Mouse (Mus musculus) neutrophil, adult 59 days (primary cell): ENCODE data around the gene Mapk3. TPM values are rescaled to one million over a fixed set of nuclear protein-coding genes. Genes with fewer than 3 reads are reported as not detected.

Experiments used
- total RNA-seq, 2 experiments: library from RNA; stranded (reverse); gene quantifications; 1 replicate in 1 of 2; 2 replicates in 1 of 2; pipeline ENCODE4 v1.2.4; 2023

Gene Mapk3
- 100 to 1,000 TPM; 256 to 270 TPM for total RNA-seq

DNA sequence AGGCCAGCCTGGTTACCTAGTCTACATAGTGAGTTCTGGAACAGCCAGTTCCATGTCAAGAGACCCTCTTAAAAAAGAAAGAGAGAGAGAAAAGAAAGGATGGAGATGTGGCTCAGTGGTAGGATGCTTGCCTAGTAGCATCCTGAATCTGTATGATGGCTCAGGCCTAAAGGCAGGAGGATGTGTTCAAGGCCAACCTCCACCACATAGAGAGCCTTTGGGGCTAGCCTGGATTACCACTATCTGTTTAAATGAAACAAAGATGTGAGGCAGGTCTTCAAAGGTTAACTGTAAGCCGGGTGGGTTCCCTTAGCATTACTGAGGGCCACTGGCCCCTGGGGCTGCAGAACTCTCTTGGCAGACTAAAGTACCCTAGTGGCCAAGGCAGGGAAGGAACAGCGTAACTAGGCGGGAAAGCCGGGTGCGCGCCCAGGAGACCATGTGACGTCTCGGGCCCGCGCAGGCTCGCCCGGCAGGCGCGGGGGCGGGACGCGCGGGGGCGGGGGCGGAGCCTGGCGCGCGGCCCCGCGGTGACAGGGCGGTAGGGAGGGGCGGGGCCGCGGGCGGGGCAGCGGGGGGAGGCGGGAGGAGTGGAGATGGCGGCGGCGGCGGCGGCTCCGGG is at the start of gene Mapk3:
TSS of gene Mapk3 (plus strand) at position 552 of the 622 bp plus-strand sequence.

DNA sequence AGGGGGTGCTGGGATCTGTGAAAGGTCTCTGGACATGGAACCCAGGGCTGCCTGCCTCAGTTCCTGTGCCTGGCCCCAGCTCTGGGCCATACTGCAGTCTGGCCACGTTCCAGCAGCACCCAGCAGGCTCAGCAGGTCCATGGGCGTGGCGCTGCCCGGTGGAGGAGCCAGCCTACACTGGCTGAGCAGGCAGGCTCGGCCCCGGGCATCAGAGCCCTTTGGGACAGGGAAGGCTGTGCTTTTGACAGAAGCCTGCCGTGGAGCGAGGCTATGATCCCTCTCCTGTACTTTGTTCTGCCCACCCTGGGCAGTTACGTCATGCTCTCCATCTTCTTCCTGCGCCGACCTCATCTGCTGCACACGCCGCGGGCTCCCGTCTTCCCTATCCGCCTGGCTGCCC is 6.8 kb downstream of the Mapk3 start, which contains the start of gene Gdpd3:
TSS of gene Gdpd3 (plus strand) at position 134 of the 400 bp plus-strand sequence.

DNA sequence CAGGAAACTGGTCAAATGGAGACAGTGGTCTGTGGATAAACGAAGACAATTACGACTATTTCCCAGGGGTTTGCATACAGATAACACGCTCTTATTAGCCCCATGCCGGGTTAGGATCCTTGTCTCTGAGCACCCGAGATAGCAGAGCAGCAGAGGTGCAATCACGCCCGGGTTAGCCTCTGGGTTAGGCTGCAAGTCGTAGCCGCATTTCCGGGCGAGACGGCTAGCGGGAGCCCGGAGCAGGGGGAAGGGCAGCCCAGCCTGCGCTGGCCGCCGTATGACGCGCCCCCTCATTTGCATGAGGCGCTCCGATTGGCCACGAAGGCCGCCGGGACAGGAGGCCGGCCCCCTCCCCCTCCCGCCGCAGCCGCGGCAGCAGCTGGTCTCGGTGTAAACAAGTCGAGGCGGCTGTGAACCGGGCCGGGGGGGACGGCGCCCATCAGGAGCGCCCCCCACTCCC is 17.2 kb downstream of the Mapk3 start, which contains the start of gene Ypel3:
TSS of gene Ypel3 (plus strand) at position 358 of the 460 bp plus-strand sequence.

DNA sequence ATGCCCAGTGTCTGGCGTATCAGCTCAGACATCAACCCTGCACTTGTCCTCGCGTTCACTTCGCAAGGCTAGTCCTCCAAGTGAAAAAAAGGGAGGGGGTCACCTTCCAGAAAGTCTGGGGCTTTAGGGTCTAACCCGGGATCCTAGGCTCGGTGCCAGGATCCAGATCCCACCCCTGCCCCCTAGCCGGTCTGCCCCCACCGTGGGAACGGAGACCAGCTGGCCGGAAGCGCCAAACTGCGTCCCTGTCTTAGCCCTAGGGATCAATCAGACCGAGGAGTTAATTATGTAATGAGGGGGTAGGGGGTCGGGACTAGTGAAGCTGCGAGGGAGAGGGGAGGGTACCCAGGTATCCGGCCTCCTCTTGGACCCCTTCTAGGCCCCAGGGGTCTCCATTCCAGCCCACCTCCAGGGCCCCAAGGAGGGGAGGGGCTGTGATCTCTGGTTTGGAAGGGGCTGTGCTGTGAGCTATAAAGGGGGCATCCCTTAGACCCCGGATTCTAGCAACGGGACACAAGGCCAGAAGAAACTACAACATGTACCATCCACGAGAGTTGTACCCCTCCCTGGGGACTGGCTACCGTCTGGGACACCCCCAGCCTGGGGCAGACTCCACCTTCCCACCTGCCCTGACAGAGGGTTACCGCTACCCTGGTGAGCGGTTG is 21.7 kb downstream of the Mapk3 start, which contains the start of gene Tbx6:
TSS of gene Tbx6 (plus strand) at position 513 of the 665 bp plus-strand sequence.

DNA sequence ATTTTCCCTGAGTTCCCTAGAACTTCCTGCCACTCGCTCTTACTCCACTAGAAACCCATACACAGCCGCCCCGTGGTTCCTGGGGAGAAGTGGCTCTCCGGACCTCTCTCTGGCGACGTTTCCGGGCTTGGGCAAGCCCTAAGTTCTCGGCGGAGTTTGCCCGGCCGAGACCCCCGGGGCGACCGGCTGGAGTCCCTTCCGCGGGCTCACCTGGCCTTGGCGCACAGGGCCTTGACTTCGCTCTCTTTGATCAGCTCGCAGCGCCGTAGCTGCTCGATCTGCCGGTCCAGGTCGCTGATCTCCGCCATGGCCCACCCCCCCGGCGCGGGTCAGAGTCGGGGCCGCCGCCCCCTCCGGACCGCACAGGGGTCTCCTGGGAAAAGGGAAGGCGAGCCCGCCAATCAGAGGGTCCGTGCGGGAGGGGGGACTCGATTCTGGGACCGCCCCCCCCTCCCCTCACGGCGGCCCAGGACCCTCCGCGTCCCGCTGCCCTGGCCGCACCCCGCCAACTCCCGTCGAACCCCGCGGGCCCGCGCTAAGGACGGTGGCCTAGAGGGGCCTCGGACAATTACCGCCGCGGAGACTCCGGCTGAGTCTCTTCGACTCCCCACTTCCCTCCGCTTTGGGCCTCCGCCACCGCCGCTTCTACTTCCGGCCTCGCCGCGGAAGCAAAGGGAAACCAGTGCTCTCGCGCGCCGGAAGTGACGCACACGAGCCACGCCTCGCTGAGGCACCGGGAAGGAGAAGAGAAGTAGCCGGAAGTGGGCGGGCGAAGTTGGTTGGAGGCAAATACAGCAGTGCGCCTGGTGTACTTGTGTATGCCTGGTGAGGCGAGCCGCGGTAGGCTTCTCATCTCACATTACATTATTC is 32.7 kb downstream of the Mapk3 start, which contains the start of gene Ppp4c:
TSS of gene Ppp4c (minus strand) at position 646 of the 870 bp plus-strand sequence.

DNA sequence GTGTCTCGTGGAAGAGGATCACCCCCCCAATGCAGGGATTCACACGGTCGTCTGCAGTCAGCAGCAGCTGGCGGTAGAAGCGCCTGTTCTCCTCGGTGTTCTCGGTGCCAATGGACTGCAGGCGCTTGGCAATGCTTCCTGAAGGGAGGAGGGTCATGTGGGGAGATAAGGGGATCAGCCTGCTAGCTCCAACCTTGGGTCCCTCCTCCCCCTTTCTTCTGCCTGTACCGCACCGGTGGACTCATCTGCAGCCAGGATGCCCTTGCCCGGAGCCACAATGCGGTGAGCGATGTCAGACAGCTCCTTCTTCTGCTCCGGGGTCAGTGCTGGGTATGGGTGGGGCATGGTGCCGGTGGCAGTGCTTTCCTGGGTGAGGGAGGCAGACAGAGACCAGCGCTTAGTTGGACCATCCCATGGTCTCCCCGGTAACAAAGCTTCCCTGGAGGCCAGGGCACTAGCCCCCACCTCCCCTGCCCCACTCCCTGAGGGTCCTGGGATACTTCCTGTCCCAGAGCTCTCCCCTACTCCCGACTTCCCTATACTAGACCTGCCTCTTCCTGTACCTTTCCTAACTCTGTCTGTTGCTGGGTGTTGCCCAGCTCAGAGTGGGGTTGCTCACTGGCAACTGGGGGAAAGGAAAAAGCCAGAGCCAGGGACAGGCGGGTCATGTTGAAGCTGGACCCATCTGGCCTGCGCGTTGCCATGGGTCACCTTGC is 38.2 kb downstream of the Mapk3 start, which contains the start of gene Fam57b:
TSS of gene Fam57b (plus strand) at position 258 of the 716 bp plus-strand sequence.

Other genes with a start within 250 kb of the Mapk3 start
- 100 to 1,000 TPM in 1 of 2 experiments, 10 to 100 TPM in 1; 86.1 to 101 TPM for gene Eif3c, start 193.2 kb upstream of the Mapk3 start, total RNA-seq
- 100 to 1,000 TPM; 164 to 190 TPM for gene Apobr, start 174.7 kb upstream of the Mapk3 start, total RNA-seq
- 100 to 1,000 TPM; 322 to 350 TPM for gene Cln3, start 173.8 kb upstream of the Mapk3 start, total RNA-seq
- 1 to 10 TPM; 4.2 to 4.7 TPM for gene Il27, start 164.7 kb upstream of the Mapk3 start, total RNA-seq
- gene Nupr1, start 128.7 kb upstream of the Mapk3 start, total RNA-seq = 10 to 100 TPM in 1 of 2 experiments, 1 to 10 TPM in 1; 8.4 to 13.6 TPM
- gene Sgf29, start 110.3 kb upstream of the Mapk3 start, total RNA-seq = 10 to 100 TPM; 21.3 to 28.0 TPM
- gene Sult1a1, start 83.2 kb upstream of the Mapk3 start, total RNA-seq = 1 to 10 TPM in 1 of 2 experiments, under 1 TPM in 1; 0.68 to 1.4 TPM
- gene Bola2, start 64.2 kb upstream of the Mapk3 start, total RNA-seq = 10 to 100 TPM; 42.8 to 66.2 TPM
- gene Slx1b, start 63.8 kb upstream of the Mapk3 start, total RNA-seq = 10 to 100 TPM in 1 of 2 experiments, 1 to 10 TPM in 1; 8.0 to 10.3 TPM
- 1,000 to 10,000 TPM; 1,849 to 1,913 TPM for gene Coro1a, start 51.8 kb upstream of the Mapk3 start, total RNA-seq
- gene Gdpd3, start 6.7 kb downstream of the Mapk3 start, total RNA-seq = 10 to 100 TPM; 27.6 to 27.7 TPM
- gene Ypel3, start 17.4 kb downstream of the Mapk3 start, total RNA-seq = 100 to 1,000 TPM; 259 to 299 TPM
- 1 to 10 TPM; 6.4 to 6.9 TPM for gene Tbx6, start 21.9 kb downstream of the Mapk3 start, total RNA-seq
- 100 to 1,000 TPM; 230 to 231 TPM for gene Ppp4c, start 32.9 kb downstream of the Mapk3 start, total RNA-seq
- gene Fam57b, start 38.1 kb downstream of the Mapk3 start, total RNA-seq = not detected
- gene 4930451I11Rik, start 72.0 kb downstream of the Mapk3 start, total RNA-seq = not detected
- gene Doc2a, start 87.8 kb downstream of the Mapk3 start, total RNA-seq = not detected
- gene Hirip3, start 102.4 kb downstream of the Mapk3 start, total RNA-seq = 10 to 100 TPM; 35.2 to 41.1 TPM
- gene Ino80e, start 102.8 kb downstream of the Mapk3 start, total RNA-seq = 10 to 100 TPM; 47.1 to 51.6 TPM
- 10 to 100 TPM; 60.5 to 65.1 TPM for gene Taok2, start 125.1 kb downstream of the Mapk3 start, total RNA-seq
- gene Tmem219, start 163.3 kb downstream of the Mapk3 start, total RNA-seq = 10 to 100 TPM; 43.6 to 45.3 TPM
- 10 to 100 TPM; 19.0 to 20.9 TPM for gene Kctd13, start 169.3 kb downstream of the Mapk3 start, total RNA-seq
- gene Asphd1, start 190.0 kb downstream of the Mapk3 start, total RNA-seq = not detected
- gene Sez6l2, start 191.0 kb downstream of the Mapk3 start, total RNA-seq = 1 to 10 TPM; 1.7 to 1.9 TPM
- gene Cdipt, start 216.3 kb downstream of the Mapk3 start, total RNA-seq = 10 to 100 TPM; 58.6 to 74.2 TPM
- 1 to 10 TPM; 1.5 to 1.7 TPM for gene Cdiptos, start 216.5 kb downstream of the Mapk3 start, total RNA-seq